Mouse (Mus musculus): Measurements from ENCODE around the gene Gramd2. TPM values are rescaled to one million over a fixed set of nuclear protein-coding genes. Genes with fewer than 3 reads are reported as not detected.
"Not testable (repeated sequence)": the region's sequence is repeated elsewhere in the genome, so short reads cannot be mapped to it uniquely, and the experiment has no call there.

Gene Gramd2
- polyA plus RNA-seq, 1 experiment: 0.53 TPM

DNA sequence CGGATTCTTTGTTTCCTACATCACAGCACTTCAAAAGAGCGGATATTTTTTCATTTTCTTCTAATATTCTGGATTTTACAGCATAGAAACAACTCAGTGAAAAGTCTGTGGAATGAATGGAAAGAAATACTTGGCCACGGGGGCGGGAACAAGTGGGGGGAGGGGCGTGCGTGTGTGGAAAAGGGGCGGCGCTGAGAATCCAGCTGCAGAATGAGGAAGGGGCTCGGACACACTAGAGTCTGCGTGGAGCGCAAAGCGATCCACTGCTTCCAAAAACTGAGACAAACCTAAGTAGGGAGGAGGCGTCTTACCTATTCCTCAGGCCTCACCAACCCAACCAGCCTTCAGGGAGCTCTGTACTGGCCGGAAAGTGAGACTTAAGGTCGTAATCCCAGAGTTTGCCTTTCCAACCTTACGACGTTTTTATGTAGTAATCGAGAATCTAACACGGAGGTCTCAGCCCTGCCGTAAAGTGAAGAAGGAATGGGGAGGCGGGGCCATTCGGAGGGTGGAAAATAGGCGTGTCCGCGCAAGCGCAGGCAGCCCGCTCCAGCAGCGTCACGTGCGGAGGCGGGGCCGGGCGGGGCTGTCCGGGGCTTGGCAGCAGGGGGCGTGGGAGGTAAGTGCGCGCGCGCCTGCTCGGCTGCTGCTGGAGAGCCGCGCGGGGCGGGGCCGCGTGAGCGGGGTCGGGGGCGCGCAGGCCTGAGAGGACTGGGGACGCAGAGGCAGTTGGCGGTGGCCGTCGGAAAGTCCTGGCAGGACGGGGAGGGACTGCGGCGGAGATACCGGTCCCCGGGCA is 70.5 kb downstream of the Gramd2 start, which contains the start of the genes Senp8 and Myo9a:
Gene Senp8 (minus strand): TSS at position 444 of the 799 bp plus-strand sequence.
Gene Myo9a (plus strand): TSS at position 630 of the 799 bp plus-strand sequence.
- Histone ChIP-seq H3K4me1 (ENCODE audit: control insufficient read depth, insufficient read depth, low read length) (no peaks in the 10 kb centered on the region), H3K4me3 (ENCODE audit: insufficient read depth, low read length) (peak within 1 kb of the TSS; percentile 91), H3K27ac (ENCODE audit: insufficient read depth, low read length) (peak within 1 kb of the TSS; percentile 90)
- TF ChIP-seq POLR2A (IDR thresholded peaks at IDR 0.05; ENCODE audit: low read depth, low read length): peak; percentile 90
- TF ChIP-seq CTCF (IDR thresholded peaks at IDR 0.05; ENCODE audit: borderline replicate concordance, insufficient read depth, low read length): no peak

- peak; percentile 66 for TF ChIP-seq POLR2A (IDR thresholded peaks at IDR 0.05; ENCODE audit: low read depth, low read length)
- no peak for TF ChIP-seq CTCF (IDR thresholded peaks at IDR 0.05; ENCODE audit: borderline replicate concordance, insufficient read depth, low read length)
- H3K27ac ChIP-seq (ENCODE audit: insufficient read depth, low read length): peak overlapping the region; percentile 87
- H3K4me3 ChIP-seq (ENCODE audit: insufficient read depth, low read length): peak overlapping the region; percentile 91
- no peaks in the 10 kb centered on the region for H3K4me1 ChIP-seq (ENCODE audit: control insufficient read depth, insufficient read depth, low read length)
Measured at GRCm38 (mm10) chr9:59751066-59751581, 71.2 kb downstream of the Gramd2 start.

DNA sequence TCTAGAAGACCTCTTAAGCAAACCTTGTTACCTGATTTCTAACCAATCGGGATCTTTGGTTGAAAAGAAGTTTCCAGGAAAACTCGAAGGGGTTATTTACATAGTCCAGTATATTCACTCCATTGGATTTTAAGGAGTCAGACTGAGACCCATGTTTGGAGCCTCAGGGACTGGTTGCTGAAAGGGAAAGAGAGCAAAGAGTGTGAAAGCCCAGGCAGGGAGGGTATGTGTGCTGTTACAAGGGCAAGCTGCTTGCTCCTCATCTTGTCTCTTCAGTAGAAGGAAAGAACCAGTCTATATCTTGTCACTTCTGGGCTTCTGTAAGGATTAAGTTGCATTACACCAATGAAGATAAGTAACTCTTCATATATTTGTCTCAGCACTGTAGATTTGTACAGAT is 72.0 kb downstream of the Gramd2 start:
- H3K27ac ChIP-seq (ENCODE audit: insufficient read depth, low read length): no peak overlapping the region
- peak overlapping the region; percentile 91 for H3K4me3 ChIP-seq (ENCODE audit: insufficient read depth, low read length)
- no peaks in the 10 kb centered on the region for H3K4me1 ChIP-seq (ENCODE audit: control insufficient read depth, insufficient read depth, low read length)
- TF ChIP-seq POLR2A (IDR thresholded peaks at IDR 0.05; ENCODE audit: low read depth, low read length) (no peak), CTCF (IDR thresholded peaks at IDR 0.05; ENCODE audit: borderline replicate concordance, insufficient read depth, low read length) (no peak)

GRCm38 (mm10) chr9:59755199-59755598 is 75.3 kb downstream of the Gramd2 start:
- no peak overlapping the region for H3K27ac ChIP-seq (ENCODE audit: insufficient read depth, low read length)
- H3K4me3 ChIP-seq (ENCODE audit: insufficient read depth, low read length): no peak overlapping the region
- no peak for TF ChIP-seq CTCF (IDR thresholded peaks at IDR 0.05; ENCODE audit: borderline replicate concordance, insufficient read depth, low read length)
- no peak for TF ChIP-seq POLR2A (IDR thresholded peaks at IDR 0.05; ENCODE audit: low read depth, low read length)
- H3K4me1 ChIP-seq (ENCODE audit: control insufficient read depth, insufficient read depth, low read length): no peaks in the 10 kb centered on the region

DNA sequence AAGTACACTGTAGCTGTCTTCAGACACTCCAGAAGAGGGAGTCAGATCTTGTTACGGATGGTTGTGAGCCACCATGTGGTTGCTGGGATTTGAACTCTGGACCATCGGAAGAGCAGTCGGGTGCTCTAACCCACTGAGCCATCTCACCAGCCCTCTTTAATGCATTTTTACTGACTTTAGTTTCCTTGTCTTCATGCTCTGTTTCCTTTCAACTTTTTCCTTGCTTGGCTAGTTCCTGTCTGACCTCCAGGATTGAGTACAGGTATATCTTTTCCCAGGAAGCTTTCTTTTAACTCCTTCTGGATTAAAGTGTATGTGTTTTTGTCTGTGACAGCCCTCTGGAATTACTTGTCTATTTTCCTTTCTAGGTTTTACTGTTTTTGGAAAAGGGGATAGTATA is 77.1 kb downstream of the Gramd2 start:
- H3K4me1 ChIP-seq (ENCODE audit: control insufficient read depth, insufficient read depth, low read length); H3K4me3 ChIP-seq (ENCODE audit: insufficient read depth, low read length); H3K27ac ChIP-seq (ENCODE audit: insufficient read depth, low read length): not testable (repeated sequence)

DNA sequence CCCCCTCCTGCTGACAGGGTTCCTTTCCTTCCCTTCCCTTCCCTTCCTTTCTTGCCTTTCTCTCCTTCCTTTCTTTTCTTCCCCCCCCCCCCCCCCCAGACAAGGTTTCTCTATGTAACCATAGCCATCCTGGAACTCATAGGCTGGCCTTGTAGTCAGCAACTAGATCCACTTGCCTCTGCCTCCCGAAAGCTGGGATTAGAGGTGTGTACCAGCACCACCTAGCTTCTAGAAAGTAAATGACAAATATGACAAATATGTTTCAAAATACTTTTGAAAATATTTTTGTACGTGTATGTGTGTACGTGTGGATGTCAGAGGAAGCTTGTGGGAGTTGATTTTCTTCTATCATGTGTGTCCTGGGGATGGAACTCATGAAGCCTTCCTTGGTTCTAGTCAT is 80.6 kb downstream of the Gramd2 start:
- no peak overlapping the region for H3K27ac ChIP-seq (ENCODE audit: insufficient read depth, low read length)
- H3K4me3 ChIP-seq (ENCODE audit: insufficient read depth, low read length): no peak overlapping the region
- no peaks in the 10 kb centered on the region for H3K4me1 ChIP-seq (ENCODE audit: control insufficient read depth, insufficient read depth, low read length)
- TF ChIP-seq POLR2A (IDR thresholded peaks at IDR 0.05; ENCODE audit: low read depth, low read length) (no peak), CTCF (IDR thresholded peaks at IDR 0.05; ENCODE audit: borderline replicate concordance, insufficient read depth, low read length) (peak; percentile 14; the same call in 1 of the 2 replicates)

DNA sequence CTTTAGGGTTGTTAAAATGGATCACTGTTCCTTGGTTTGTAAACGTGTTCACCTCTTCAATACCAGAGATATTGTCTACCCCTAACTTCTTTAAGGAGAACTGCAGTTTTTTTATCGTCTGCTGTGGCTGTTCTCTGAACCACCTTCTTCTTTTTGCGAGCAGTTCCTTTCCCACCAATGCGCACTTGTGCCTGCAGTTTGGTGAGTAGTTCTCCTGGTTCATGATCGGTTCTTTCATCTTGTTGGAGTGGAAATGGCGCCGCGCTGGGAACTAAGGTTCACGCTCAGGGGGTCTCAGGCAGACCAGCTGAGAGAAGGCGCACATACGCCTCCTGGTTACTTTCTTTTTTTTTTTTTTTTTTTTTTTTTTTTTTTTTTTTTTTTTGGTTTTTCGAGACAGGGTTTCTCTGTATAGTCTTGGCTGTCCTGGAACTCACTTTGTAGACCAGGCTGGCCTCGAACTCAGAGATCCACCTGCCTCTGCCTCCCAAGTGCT is 87.1 kb downstream of the Gramd2 start:
- H3K4me1 ChIP-seq (ENCODE audit: control insufficient read depth, insufficient read depth, low read length); H3K27ac ChIP-seq (ENCODE audit: insufficient read depth, low read length); H3K4me3 ChIP-seq (ENCODE audit: insufficient read depth, low read length): not testable (repeated sequence)

Other genes with a start within 250 kb of the Gramd2 start
- gene Arih1, start 193.5 kb upstream of the Gramd2 start, polyA plus RNA-seq (2011; ENCODE audit: insufficient read length, low read depth, missing spikeins): 162 TPM in 2 replicates
- 144 TPM in 2 replicates for gene Hexa, start 140.6 kb upstream of the Gramd2 start, polyA plus RNA-seq (2011; ENCODE audit: insufficient read length, low read depth, missing spikeins)
- 2.3 and 2.4 TPM in 2 replicates for gene Tmem202, start 140.3 kb upstream of the Gramd2 start, polyA plus RNA-seq (2011; ENCODE audit: insufficient read length, low read depth, missing spikeins)
- not detected in 2 replicates for gene Celf6, start 102.2 kb upstream of the Gramd2 start, polyA plus RNA-seq (2011; ENCODE audit: insufficient read length, low read depth, missing spikeins)
- gene Parp6, start 62.9 kb upstream of the Gramd2 start, polyA plus RNA-seq (2011; ENCODE audit: insufficient read length, low read depth, missing spikeins): 30.5 and 32.4 TPM in 2 replicates
- gene Pkm, start 23.8 kb upstream of the Gramd2 start, polyA plus RNA-seq (2011; ENCODE audit: insufficient read length, low read depth, missing spikeins): 1,030 and 1,261 TPM in 2 replicates
- 11.9 and 12.1 TPM in 2 replicates for gene Senp8, start 70.6 kb downstream of the Gramd2 start, polyA plus RNA-seq (2011; ENCODE audit: insufficient read length, low read depth, missing spikeins)
- gene Myo9a, start 70.8 kb downstream of the Gramd2 start, polyA plus RNA-seq (2011; ENCODE audit: insufficient read length, low read depth, missing spikeins): 38.4 and 38.7 TPM in 2 replicates

All from embryonic fibroblast, embryonic 13.5 days (primary cell).